Mouse (Mus musculus) liver, embryonic 14.5 days (tissue): Measurements from ENCODE around the gene Fen1.

ENCODE experiments used
- CTCF ChIP-seq: IDR thresholded peaks from 2 replicates; pipeline ENCODE4 v1.5.1; 2016; ENCODE audit warnings: antibody characterized with exemption, low read depth, control low read depth
- EP300 ChIP-seq: IDR thresholded peaks from 2 replicates; pipeline ENCODE4 v1.6.1; 2016; ENCODE audit warnings: antibody characterized with exemption, low read depth

GRCm38 (mm10) chr19:10195252-10195651 lies 8.7 kb downstream of the Fen1 start:
- TF ChIP-seq CTCF (no peak), EP300 (no peak)
